ENCODE assay signal across 20 mouse cellular contexts in genomic region chr13:78802011-78802837, GRCm38 (mm10).
DNase-seq lines count a peak whose midpoint lies in the region; ATAC-seq and TF ChIP-seq lines count a peak whose summit lies in the region.
"Had no signal": no experiment of that assay in that cellular context is flagged by ENCODE, and none has a peak within 500 bp of the region (broad histone marks: within the 10 kb centered on the region; RNA-seq: fewer than 3 reads in every experiment).

No protein-coding gene starts in this region.

- TF ChIP-seq POLR2A in myocyte (IDR thresholded peaks at IDR 0.05; ENCODE audit: insufficient read length, low read depth): no peak

- no peak overlapping the region for H3K27ac ChIP-seq in midbrain, embryonic 14.5 days (replicated peaks; ENCODE audit: low read depth, low read length)
- H3K27ac ChIP-seq in midbrain, embryonic 15.5 days: no peak overlapping the region
- H3K27ac ChIP-seq: heart, embryonic 10.5 days; layer of hippocampus, adult 2 months; macrophage; stomach, postnatal 0 days had no signal

- H3K9ac ChIP-seq in midbrain, embryonic 14.5 days (replicated peaks; ENCODE audit: low read length): no peak overlapping the region
- H3K9ac ChIP-seq in midbrain, embryonic 15.5 days: no peak overlapping the region

- intact Hi-C loops in heart, postnatal 10 days (cut with DNase I): no loop called here

- WGBS in midbrain, embryonic 14.5 days: 44% methylated on average over 7 of the region's 7 CpGs
- 55% methylated on average over 7 of the region's 7 CpGs for WGBS in midbrain, embryonic 15.5 days

- DNase-seq in adrenal gland, postnatal 10 days: peak; percentile 9
- no peak for DNase-seq in adrenal gland, adult 8-10 months
- DNase-seq in heart, postnatal 10 days: peak; percentile 2 to 13
- no peak for DNase-seq in heart, adult 9 months (ENCODE audit: low spot score in 2 of 2)
- peak; percentile 38 for DNase-seq in midbrain, embryonic 14.5 days
- DNase-seq: cerebellum, adult 18-20 months; kidney, adult 18-20 months; kidney, postnatal 14 days; lung, adult 18-20 months; right cerebral cortex, postnatal 4 days had no signal

- no peaks in the 10 kb centered on the region for H3K4me1 ChIP-seq in midbrain, embryonic 14.5 days (ENCODE audit: control insufficient read depth, insufficient read depth, low read length)
- H3K4me1 ChIP-seq in midbrain, embryonic 15.5 days: no peaks in the 10 kb centered on the region
- H3K4me1 ChIP-seq: heart, embryonic 10.5 days had no signal

- no peak overlapping the region for H3K4me2 ChIP-seq in midbrain, embryonic 14.5 days (ENCODE audit: low read length)
- no peak overlapping the region for H3K4me2 ChIP-seq in midbrain, embryonic 15.5 days
- H3K4me2 ChIP-seq in myocyte (ENCODE audit: low read depth): peak overlapping the region; percentile 70
- H3K4me2 ChIP-seq: liver, embryonic 11.5 days; midbrain, embryonic 11.5 days had no signal

- H3K27me3 ChIP-seq in midbrain, embryonic 14.5 days (ENCODE audit: control insufficient read depth, insufficient read depth, low read length): no peaks in the 10 kb centered on the region
- no peaks in the 10 kb centered on the region for H3K27me3 ChIP-seq in midbrain, embryonic 15.5 days (replicated peaks)
- H3K27me3 ChIP-seq in myocyte (ENCODE audit: control insufficient read depth, insufficient read depth, insufficient read length): no peaks in the 10 kb centered on the region

- H3K36me3 ChIP-seq in midbrain, embryonic 14.5 days (ENCODE audit: control insufficient read depth, insufficient read depth, low read length): no peaks in the 10 kb centered on the region
- no peaks in the 10 kb centered on the region for H3K36me3 ChIP-seq in midbrain, embryonic 15.5 days (replicated peaks)
- no peaks in the 10 kb centered on the region for H3K36me3 ChIP-seq in myocyte (ENCODE audit: control insufficient read depth, insufficient read depth)
- H3K36me3 ChIP-seq: G1E; heart, embryonic 10.5 days had no signal

- H3K4me3 ChIP-seq in midbrain, embryonic 14.5 days (replicated peaks; ENCODE audit: low read depth, low read length): no peak overlapping the region
- no peak overlapping the region for H3K4me3 ChIP-seq in midbrain, embryonic 15.5 days
- H3K4me3 ChIP-seq in myocyte: no peak overlapping the region
- H3K4me3 ChIP-seq: heart, embryonic 10.5 days; layer of hippocampus, adult 2 months had no signal

- no peak overlapping the region for H3ac ChIP-seq in myocyte (ENCODE audit: control insufficient read depth, insufficient read length)

- ATAC-seq in midbrain, embryonic 14.5 days (ENCODE audit: low FRiP score, low TSS enrichment): no peak
- ATAC-seq in midbrain, embryonic 15.5 days (replicated peaks): no peak
- ATAC-seq in monocyte, adult 5-6 weeks (replicated peaks; ENCODE audit: insufficient number of reproducible peaks, low FRiP score, low TSS enrichment, poor library complexity, severe bottlenecking): no peak

- H3K9me3 ChIP-seq in midbrain, embryonic 14.5 days (ENCODE audit: control insufficient read depth, low read length): no peaks in the 10 kb centered on the region
- H3K9me3 ChIP-seq in midbrain, embryonic 15.5 days: no peaks in the 10 kb centered on the region
- H3K9me3 ChIP-seq: G1E; heart, embryonic 10.5 days had no signal

- no peaks in the 10 kb centered on the region for H3K79me2 ChIP-seq in myocyte (ENCODE audit: control insufficient read depth, insufficient read depth)

TF ChIP-seq in myocyte, 11 proteins besides CTCF, POLR2A, EP300 and RAD21:
- TF ChIP-seq E2F4 (IDR thresholded peaks at IDR 0.05; ENCODE audit: insufficient read depth): no peak
- no peak for TF ChIP-seq REST (IDR thresholded peaks at IDR 0.05; ENCODE audit: insufficient read depth, insufficient read length)
- TF ChIP-seq MYOG (IDR thresholded peaks at IDR 0.05; ENCODE audit: control insufficient read depth in 1 of 3, insufficient read depth in 1 of 3, insufficient read length in 2 of 3, low read depth in 2 of 3): no peak
- TF ChIP-seq TCF3 (IDR thresholded peaks at IDR 0.05; ENCODE audit: insufficient read length, low read depth): no peak
- no peak for TF ChIP-seq USF1 (IDR thresholded peaks at IDR 0.05; ENCODE audit: low read depth)

Comparison
In these comparisons a context has a peak if more than half of its experiments do, and no peak if none do; other contexts are left out.
1. DNase-seq: peak in adrenal gland, postnatal 10 days (single experiment), heart, postnatal 10 days (2 of 2) and midbrain, embryonic 14.5 days (single experiment); none in adrenal gland, adult 8-10 months (single experiment) and heart, adult 9 months (0 of 2).